In genomic region chr13:6076978-6077825, GRCm38 (mm10) we compare ENCODE assay signal across 26 mouse cellular contexts.
DNase-seq lines count a peak whose midpoint lies in the region; ATAC-seq and TF ChIP-seq lines count a peak whose summit lies in the region.
"Had no signal": no experiment of that assay in that cellular context is flagged by ENCODE, and none has a peak within 500 bp of the region (broad histone marks: within the 10 kb centered on the region; RNA-seq: fewer than 3 reads in every experiment).

No protein-coding gene starts in this region.

- peak; percentile 84 for TF ChIP-seq EP300 in stomach, postnatal 0 days (optimal IDR thresholded peaks at IDR 0.05)

- 73% methylated on average over 4 of the region's 4 CpGs for WGBS in embryonic facial prominence, embryonic 14.5 days
- 76% methylated on average over 4 of the region's 4 CpGs for WGBS in embryonic facial prominence, embryonic 10.5 days
- 65% methylated on average over 4 of the region's 4 CpGs for WGBS in intestine, postnatal 0 days
- WGBS in stomach, postnatal 0 days, result 66% methylated on average over 4 of the region's 4 CpGs
- 87% methylated on average over 4 of the region's 4 CpGs for WGBS in kidney, adult 2 months

- TF ChIP-seq CTCF in intestine, postnatal 0 days (IDR thresholded peaks at IDR 0.05; ENCODE audit: low read depth), result no peak
- no peak for TF ChIP-seq CTCF in stomach, postnatal 0 days (IDR thresholded peaks at IDR 0.05; ENCODE audit: low read depth)
- no peak for TF ChIP-seq CTCF in kidney, adult 2 months (conservative IDR thresholded peaks at IDR 0.05; ENCODE audit: insufficient read depth, insufficient read length, low read depth, low read length)

- peak; percentile 32 for DNase-seq in embryonic facial prominence, embryonic 14.5 days (ENCODE audit: low spot score)
- no peak for DNase-seq in embryonic facial prominence, embryonic 10.5 days (ENCODE audit: low spot score)
- DNase-seq in NIH3T3 (ENCODE audit: low read depth), result peak; percentile 15
- DNase-seq in stomach, postnatal 0 days (ENCODE audit: low spot score), result no peak
- no peak for DNase-seq in kidney, adult 2 months
- DNase-seq in spleen, postnatal 4 days (ENCODE audit: low spot score in 2 of 2), result no peak
- DNase-seq in kidney, postnatal 10 days, result no peak
- DNase-seq: adrenal gland, adult 8-10 months; adrenal gland, postnatal 25 days; B cell, adult 2 months; cerebellum, adult 18-20 months; cerebellum, adult 9-10 months; cerebellum, postnatal 14 days; gastrocnemius, postnatal 10 days; gastrocnemius, postnatal 36 days had no signal

- no peak overlapping the region for H3K4me3 ChIP-seq in embryonic facial prominence, embryonic 14.5 days (ENCODE audit: low read depth, low read length)
- H3K4me3 ChIP-seq in embryonic facial prominence, embryonic 10.5 days, result no peak overlapping the region
- no peak overlapping the region for H3K4me3 ChIP-seq in intestine, postnatal 0 days (ENCODE audit: low read depth, low read length)
- no peak overlapping the region for H3K4me3 ChIP-seq in stomach, postnatal 0 days (ENCODE audit: low read depth, low read length)
- H3K4me3 ChIP-seq in kidney, adult 2 months (ENCODE audit: insufficient read depth, low read depth, low read length), result no peak overlapping the region
- H3K4me3 ChIP-seq: embryonic facial prominence, embryonic 12.5 days; erythroblast, embryonic 14.5 days; forebrain, embryonic 12.5 days; forebrain, embryonic 15.5 days; hindbrain, embryonic 12.5 days had no signal

- no peak overlapping the region for H3K27ac ChIP-seq in embryonic facial prominence, embryonic 14.5 days (replicated peaks; ENCODE audit: low read depth, low read length)
- no peak overlapping the region for H3K27ac ChIP-seq in embryonic facial prominence, embryonic 10.5 days (replicated peaks)
- no peak overlapping the region for H3K27ac ChIP-seq in intestine, postnatal 0 days (ENCODE audit: low read depth, low read length)
- H3K27ac ChIP-seq in stomach, postnatal 0 days (replicated peaks), result peak overlapping the region; percentile 56; the same call in 1 of the 2 replicates
- H3K27ac ChIP-seq in kidney, adult 2 months (ENCODE audit: insufficient read depth, low read depth, low read length), result no peak overlapping the region
- H3K27ac ChIP-seq: embryonic facial prominence, embryonic 12.5 days; forebrain, embryonic 12.5 days; forebrain, embryonic 15.5 days; hindbrain, embryonic 12.5 days had no signal

- ATAC-seq in embryonic facial prominence, embryonic 14.5 days (ENCODE audit: low read depth), result no peak
- ATAC-seq in intestine, postnatal 0 days, result peak; percentile 94
- ATAC-seq in stomach, postnatal 0 days (ENCODE audit: low FRiP score, low TSS enrichment), result no peak
- ATAC-seq: activated CD4-positive, CD25-positive, alpha-beta regulatory T cell, adult 4 months; forebrain, embryonic 15.5 days; hindbrain, embryonic 16.5 days had no signal

- H3K9me3 ChIP-seq in embryonic facial prominence, embryonic 14.5 days (ENCODE audit: control insufficient read depth, low read length), result no peaks in the 10 kb centered on the region
- H3K9me3 ChIP-seq in embryonic facial prominence, embryonic 10.5 days, result no peaks in the 10 kb centered on the region
- H3K9me3 ChIP-seq in intestine, postnatal 0 days (ENCODE audit: control insufficient read depth), result no peaks in the 10 kb centered on the region
- no peaks in the 10 kb centered on the region for H3K9me3 ChIP-seq in stomach, postnatal 0 days (ENCODE audit: control insufficient read depth, low read length)
- H3K9me3 ChIP-seq: embryonic facial prominence, embryonic 12.5 days; forebrain, embryonic 12.5 days; forebrain, embryonic 15.5 days; G1E; hindbrain, embryonic 12.5 days had no signal

- TF ChIP-seq POLR2A in kidney, adult 2 months (IDR thresholded peaks at IDR 0.05; ENCODE audit: low read depth, low read length), result no peak

- H3K27me3 ChIP-seq in embryonic facial prominence, embryonic 14.5 days (replicated peaks; ENCODE audit: control insufficient read depth, insufficient read depth, low read length), result no peaks in the 10 kb centered on the region
- no peaks in the 10 kb centered on the region for H3K27me3 ChIP-seq in embryonic facial prominence, embryonic 10.5 days (replicated peaks; ENCODE audit: low read depth, poor library complexity, severe bottlenecking)
- H3K27me3 ChIP-seq in intestine, postnatal 0 days (replicated peaks; ENCODE audit: control insufficient read depth, insufficient read depth, low read length), result no peaks in the 10 kb centered on the region
- no peaks in the 10 kb centered on the region for H3K27me3 ChIP-seq in stomach, postnatal 0 days (ENCODE audit: control insufficient read depth, insufficient read depth, low read length)
- H3K27me3 ChIP-seq in kidney, adult 2 months (replicated peaks; ENCODE audit: control insufficient read depth, insufficient read depth, low read length), result no peaks in the 10 kb centered on the region
- H3K27me3 ChIP-seq: CH12.LX; embryonic facial prominence, embryonic 12.5 days; forebrain, embryonic 12.5 days; forebrain, embryonic 15.5 days; hindbrain, embryonic 12.5 days had no signal

- H3K4me1 ChIP-seq in embryonic facial prominence, embryonic 14.5 days (ENCODE audit: control insufficient read depth, insufficient read depth, low read length), result peaks cover 2% of the 10 kb centered on the region; the same call in 1 of the 2 replicates
- no peaks in the 10 kb centered on the region for H3K4me1 ChIP-seq in embryonic facial prominence, embryonic 10.5 days
- no peaks in the 10 kb centered on the region for H3K4me1 ChIP-seq in intestine, postnatal 0 days (replicated peaks; ENCODE audit: control insufficient read depth, insufficient read depth, low read length)
- H3K4me1 ChIP-seq in stomach, postnatal 0 days (replicated peaks; ENCODE audit: control insufficient read depth, insufficient read depth), result no peaks in the 10 kb centered on the region
- H3K4me1 ChIP-seq in kidney, adult 2 months (ENCODE audit: control insufficient read depth, insufficient read depth, low read length), result no peaks in the 10 kb centered on the region
- H3K4me1 ChIP-seq: embryonic facial prominence, embryonic 12.5 days; forebrain, embryonic 12.5 days; forebrain, embryonic 15.5 days; hindbrain, embryonic 12.5 days had no signal

- H3K4me2 ChIP-seq in embryonic facial prominence, embryonic 14.5 days (ENCODE audit: low read depth, low read length), result no peak overlapping the region
- no peak overlapping the region for H3K4me2 ChIP-seq in intestine, postnatal 0 days (replicated peaks; ENCODE audit: low read depth)
- H3K4me2 ChIP-seq in stomach, postnatal 0 days (replicated peaks; ENCODE audit: low read depth), result no peak overlapping the region
- H3K4me2 ChIP-seq: embryonic facial prominence, embryonic 12.5 days; forebrain, embryonic 12.5 days; forebrain, embryonic 15.5 days; heart, embryonic 11.5 days; hindbrain, embryonic 12.5 days had no signal

- H3K36me3 ChIP-seq in embryonic facial prominence, embryonic 14.5 days (ENCODE audit: control insufficient read depth, insufficient read depth, low read length), result no peaks in the 10 kb centered on the region
- no peaks in the 10 kb centered on the region for H3K36me3 ChIP-seq in embryonic facial prominence, embryonic 10.5 days (replicated peaks)
- H3K36me3 ChIP-seq in intestine, postnatal 0 days (ENCODE audit: control insufficient read depth, insufficient read depth), result no peaks in the 10 kb centered on the region
- no peaks in the 10 kb centered on the region for H3K36me3 ChIP-seq in stomach, postnatal 0 days (ENCODE audit: control insufficient read depth, insufficient read depth, low read length)
- no peaks in the 10 kb centered on the region for H3K36me3 ChIP-seq in kidney, adult 2 months (ENCODE audit: control insufficient read depth, insufficient read depth, low read length)
- H3K36me3 ChIP-seq: embryonic facial prominence, embryonic 12.5 days; forebrain, embryonic 12.5 days; forebrain, embryonic 15.5 days; G1E; hindbrain, embryonic 12.5 days had no signal

- no peak overlapping the region for H3K9ac ChIP-seq in embryonic facial prominence, embryonic 14.5 days (ENCODE audit: low read depth, low read length)
- no peak overlapping the region for H3K9ac ChIP-seq in intestine, postnatal 0 days (ENCODE audit: low read depth, low read length)
- H3K9ac ChIP-seq in stomach, postnatal 0 days (ENCODE audit: low read length), result no peak overlapping the region
- H3K9ac ChIP-seq: embryonic facial prominence, embryonic 12.5 days; forebrain, embryonic 12.5 days; forebrain, embryonic 15.5 days; hindbrain, embryonic 12.5 days had no signal

Comparison
In these comparisons a context has a peak if more than half of its experiments do, and no peak if none do; other contexts are left out.
1. DNase-seq: peak in embryonic facial prominence, embryonic 14.5 days (single experiment) and NIH3T3 (single experiment); none in embryonic facial prominence, embryonic 10.5 days (single experiment), stomach, postnatal 0 days (single experiment), kidney, adult 2 months (single experiment), spleen, postnatal 4 days (0 of 2) and kidney, postnatal 10 days (single experiment).